Mouse (Mus musculus) right cerebral cortex, adult 18-20 months (tissue): ENCODE results near the gene Lemd1.

ENCODE experiments used
- DNase-seq: peaks from one replicate; pipeline ENCODE4 v3.0.0; 2022; ENCODE audit warnings: mixed read lengths

Gene Lemd1

DNA sequence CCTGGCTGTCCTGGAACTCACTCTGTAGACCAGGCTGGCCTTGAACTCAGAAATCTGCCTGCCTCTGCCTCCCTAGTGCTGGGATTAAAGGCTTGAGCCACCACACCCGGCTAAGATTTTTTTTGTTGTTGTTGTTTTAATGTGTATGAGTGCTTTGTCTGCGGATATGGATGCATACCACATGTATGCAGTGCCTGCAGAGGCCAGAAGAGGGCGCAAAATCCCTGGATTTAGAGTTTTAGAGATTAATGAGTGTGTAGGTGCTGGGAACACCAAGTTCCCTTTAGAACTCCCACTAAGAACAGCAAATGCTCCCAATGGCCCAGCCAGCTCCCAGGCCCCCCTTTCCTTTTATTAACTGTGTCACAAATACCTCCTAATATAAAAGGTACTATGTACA lies 25.4 kb upstream of the Lemd1 start:
- DNase-seq, result no peak

- DNase-seq, result no peak
Measured at GRCm38 (mm10) chr1:132168115-132168767, 23.0 kb upstream of the Lemd1 start.

DNA sequence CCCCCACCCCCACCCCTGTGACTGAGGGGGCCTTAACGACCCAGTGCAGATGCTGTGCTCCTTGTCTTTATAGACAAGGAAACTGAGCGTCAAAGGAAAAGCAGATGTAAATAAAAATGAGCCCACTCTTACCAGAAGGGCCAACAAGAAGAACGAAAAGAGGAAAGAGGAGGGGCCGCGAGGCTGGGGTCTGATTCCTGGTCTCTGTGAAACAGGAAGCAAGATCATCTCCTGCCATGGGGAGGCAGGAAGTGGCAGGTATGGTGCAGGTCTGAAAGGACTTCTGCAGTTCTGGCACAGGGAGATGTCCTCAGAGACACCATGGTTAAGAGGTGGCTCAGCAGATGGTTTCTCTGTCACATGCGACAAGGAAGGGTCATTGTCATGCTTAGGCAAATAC lies 20.5 kb upstream of the Lemd1 start:
- no peak for DNase-seq

- no peak for DNase-seq
Measured at GRCm38 (mm10) chr1:132171619-132172018, 19.6 kb upstream of the Lemd1 start.

- no peak for DNase-seq
Measured at GRCm38 (mm10) chr1:132186303-132186702, 4.9 kb upstream of the Lemd1 start.

DNA sequence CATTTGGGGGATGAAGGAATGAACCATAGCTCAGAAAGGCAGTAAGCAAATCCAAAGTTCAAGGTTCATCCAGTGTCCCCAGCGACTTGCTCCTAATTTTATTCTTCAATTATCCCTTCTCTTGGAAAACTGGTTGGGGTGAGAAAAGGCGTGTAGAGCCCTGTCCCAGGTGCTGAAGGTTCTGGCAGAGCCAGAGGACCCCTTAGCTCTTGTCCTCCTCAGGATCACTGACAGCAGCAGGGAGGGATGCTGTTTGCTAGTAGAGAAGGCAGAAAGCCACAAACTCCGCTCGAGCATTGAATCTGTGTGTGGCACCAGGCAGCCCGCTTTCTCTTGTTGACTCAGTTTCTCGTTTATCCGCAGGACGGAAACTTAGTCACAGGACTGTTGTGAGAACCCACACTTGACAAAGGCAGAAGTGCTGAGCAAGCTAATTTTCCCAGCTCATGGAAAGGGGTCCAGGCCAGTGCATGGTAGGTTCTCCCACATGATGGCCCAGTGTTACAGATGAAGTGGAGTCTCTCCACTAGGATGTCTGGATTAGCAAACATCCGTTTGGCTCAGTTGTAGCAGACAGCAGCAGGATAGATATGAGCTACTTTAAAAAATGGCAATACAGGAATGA lies 2.7 kb upstream of the Lemd1 start:
- DNase-seq, result no peak

- DNase-seq, result no peak
Measured at GRCm38 (mm10) chr1:132189231-132189630, 2.0 kb upstream of the Lemd1 start.

GRCm38 (mm10) chr1:132190040-132190513 lies 1.2 kb upstream of the Lemd1 start:
- peak; percentile 73 for DNase-seq

DNA sequence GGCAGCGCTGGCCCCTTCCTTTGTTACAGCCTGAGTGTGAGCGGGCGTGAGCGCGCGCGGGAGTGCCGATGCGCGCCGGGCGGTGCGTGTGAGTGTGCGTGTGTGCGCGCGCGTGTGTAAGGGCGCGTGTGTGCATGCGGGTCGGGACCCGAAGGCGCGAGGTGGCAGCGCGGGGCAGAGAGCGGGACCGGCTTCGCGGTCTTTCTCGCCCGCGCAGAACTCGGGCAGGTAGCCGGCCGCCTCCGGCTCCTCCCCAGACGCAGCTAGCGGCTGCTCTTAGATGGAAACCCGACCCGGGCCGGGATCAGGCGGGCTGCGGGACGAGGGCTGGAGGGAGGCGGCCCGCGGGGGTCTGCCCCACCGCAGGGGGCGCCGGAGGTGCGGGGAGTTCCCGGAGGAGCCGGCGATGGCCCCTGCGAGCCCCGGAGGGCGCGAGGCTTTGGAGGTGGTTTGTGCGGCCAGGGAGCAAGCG lies 574 bp upstream of the Lemd1 start:
- no peak for DNase-seq

DNA sequence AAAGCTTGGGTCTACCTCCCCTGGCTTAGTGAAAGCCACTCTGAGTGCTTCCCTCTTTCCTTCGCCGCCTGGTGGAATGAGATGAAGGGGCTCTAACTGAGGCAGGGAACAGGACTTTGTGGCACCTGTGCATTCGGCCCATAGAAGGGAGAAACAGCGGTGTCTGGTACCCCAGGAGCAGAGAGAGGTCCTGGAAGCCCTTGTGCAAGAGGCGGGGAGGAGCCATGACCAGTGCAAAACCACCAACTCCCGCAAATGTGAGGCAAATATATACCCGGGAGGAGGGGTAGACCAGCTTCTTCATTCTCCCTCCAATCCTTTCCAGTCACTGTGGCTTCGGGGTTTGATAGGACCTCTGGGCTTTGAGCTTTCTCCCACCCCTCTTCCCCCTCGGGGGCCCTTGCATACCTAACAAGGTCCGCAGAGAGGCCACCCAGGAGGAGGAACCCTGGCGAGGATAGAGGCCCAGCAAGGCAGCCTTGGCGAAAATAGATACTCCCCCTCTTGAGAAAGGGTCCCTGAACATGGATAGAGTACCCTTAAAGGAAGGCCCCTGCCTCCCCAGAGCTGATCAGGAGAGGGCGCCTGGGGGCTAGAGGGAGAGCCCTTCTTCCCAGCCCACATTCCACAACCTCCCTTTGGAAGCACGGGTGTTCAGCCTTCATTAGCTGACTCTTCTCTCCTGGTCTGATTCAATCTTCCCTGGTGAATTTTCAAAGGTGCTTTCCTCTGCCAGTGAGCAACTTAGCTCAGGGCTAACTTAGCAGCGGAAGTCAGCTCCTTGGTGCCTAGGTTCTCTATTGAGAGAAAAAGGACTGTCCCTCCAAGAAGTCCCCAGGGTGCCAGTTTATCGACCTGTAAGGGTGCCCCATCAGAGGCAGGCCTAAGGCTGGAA lies 802 bp downstream of the Lemd1 start:
- no peak for DNase-seq

DNA sequence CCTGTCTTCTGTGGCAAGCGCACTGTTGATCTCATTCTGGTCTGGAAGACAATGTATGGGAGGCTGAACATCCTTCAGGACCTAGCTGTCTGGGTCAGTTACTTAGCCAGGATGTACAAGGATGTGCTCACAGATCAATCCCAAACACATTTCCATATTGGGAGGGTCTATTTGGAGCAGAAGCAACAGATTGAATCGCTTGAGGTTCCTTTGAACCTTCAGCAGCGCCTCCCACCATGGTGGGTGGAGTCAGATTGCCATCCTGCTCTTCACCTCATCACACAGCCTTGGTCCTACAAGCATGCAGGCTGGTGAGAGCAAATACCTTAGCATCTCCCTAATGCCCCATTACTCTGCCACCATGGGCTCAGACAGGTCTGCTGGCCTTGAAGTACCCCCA lies 2.6 kb downstream of the Lemd1 start:
- no peak for DNase-seq

DNA sequence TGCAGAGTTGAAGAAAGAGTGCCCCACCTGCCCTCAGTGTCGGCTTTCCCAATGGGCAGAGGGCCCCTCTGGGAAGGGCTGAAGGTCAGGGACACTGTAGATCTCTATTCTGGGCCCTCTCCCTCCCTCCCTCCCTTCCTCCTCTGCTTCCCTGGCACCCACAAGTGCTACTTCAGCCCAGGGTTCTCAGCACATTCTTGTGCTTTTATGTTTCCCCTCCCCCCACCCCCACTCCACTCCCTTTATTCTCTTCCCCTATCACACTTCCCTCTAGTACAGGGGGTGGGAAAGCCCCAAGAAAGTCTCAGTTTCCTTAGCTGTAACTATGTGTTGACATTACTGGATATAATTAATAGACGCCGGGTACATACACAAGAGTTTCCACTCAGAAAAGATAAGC lies 3.4 kb downstream of the Lemd1 start:
- no peak for DNase-seq

DNA sequence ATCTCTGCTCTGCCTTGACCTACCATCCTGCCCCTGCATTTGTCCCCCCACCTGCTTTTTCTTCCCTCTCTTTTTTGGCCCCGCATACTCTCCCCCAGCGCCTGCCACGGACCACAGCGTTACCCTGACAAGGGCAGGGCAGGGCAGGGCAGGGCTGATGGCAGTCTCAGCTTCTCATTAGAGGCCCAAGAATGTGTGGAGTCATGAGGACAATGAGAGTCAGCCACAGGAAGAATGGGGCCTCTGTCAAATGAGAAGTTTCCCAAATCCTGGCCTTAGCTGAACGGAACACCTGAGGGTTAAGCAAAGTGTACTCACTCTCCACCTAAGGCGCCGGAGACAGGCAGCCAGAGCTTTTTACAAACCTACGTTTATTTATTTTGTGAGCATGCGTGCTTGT lies 3.9 kb downstream of the Lemd1 start:
- no peak for DNase-seq

DNA sequence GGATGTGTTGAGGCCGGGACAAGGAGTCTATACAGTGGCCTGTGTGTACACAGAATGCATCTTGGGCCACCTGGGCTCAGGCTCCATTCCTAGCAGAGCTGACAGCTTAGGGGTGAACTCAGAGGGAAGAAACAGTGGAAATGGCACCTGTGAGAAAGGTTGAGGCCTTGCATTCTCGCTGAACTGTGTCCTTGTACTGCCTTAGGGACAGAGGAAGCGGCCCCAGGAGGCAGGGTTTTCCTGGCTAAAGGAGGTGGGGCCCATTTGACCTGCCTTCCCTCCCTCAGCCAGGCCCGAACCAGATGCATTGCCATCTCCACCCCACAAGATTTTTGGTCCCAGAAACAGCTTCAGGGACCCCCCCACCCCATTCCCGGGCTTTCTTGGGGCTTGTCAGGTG lies 4.5 kb downstream of the Lemd1 start:
- DNase-seq, result no peak

- DNase-seq, result no peak
Measured at GRCm38 (mm10) chr1:132196337-132196736, 5.1 kb downstream of the Lemd1 start.

DNA sequence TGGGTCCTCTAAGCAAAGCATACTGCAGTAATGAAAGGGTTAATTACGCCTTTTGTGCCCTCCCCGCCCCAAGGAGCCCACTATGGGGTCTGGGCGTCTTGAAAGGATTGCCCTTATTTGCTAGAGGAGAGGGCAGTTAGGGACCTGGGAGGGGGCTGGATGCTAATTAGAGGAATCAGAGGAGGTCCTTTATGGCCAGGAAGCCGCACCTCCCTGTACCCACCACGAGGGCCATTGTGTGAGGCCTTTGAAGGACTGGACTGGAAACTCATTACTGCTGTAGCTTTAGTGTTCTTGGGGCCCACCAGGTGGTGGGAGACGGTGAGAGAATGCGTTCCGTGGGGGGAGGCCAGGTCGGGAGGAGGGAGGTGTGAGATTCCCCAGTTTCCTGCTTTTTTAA lies 6.4 kb downstream of the Lemd1 start:
- no peak for DNase-seq

GRCm38 (mm10) chr1:132198401-132199071 lies 7.3 kb downstream of the Lemd1 start:
- no peak for DNase-seq

DNA sequence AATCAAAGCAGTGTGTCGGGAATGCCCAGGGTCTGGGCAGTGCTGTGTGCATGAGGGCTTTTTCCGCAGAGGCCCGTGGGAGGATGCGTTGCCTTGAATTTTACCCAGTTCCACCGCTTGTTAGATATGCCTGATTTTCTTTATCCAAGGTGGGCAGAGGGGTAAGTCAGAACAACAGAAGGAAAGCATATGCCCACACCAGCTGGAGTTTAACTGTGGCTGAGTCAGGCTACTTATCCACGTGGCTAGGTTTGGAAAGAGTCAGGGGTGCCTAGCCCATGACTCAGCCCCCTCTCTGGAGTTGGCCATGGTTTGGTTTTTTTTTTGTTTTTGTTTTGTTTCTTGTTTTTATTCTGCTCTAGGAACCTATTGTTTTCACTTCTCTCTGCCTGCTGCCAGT lies 8.0 kb downstream of the Lemd1 start:
- DNase-seq, result no peak

DNA sequence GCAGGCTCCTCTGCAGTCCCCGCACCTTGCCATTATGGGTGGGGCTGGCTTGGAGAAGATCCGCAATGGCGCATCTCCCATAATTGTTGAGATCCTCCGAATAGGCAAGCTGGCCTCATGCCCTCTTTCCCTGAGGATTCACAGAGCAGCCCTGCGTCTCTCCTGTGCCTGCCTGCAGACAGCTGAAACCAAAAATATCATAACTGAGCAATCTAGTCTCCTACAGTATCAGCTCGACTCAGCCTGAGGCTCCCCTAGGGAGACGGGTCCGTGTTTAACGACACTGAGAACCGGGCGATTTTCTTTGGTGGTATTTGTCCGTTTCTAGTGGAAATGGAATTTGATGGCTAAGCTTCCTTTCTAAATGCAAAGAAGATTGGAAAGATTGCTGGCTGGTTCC lies 8.7 kb downstream of the Lemd1 start:
- no peak for DNase-seq

GRCm38 (mm10) chr1:132200562-132201510 lies 9.6 kb downstream of the Lemd1 start:
- peak; percentile 89 for DNase-seq

DNA sequence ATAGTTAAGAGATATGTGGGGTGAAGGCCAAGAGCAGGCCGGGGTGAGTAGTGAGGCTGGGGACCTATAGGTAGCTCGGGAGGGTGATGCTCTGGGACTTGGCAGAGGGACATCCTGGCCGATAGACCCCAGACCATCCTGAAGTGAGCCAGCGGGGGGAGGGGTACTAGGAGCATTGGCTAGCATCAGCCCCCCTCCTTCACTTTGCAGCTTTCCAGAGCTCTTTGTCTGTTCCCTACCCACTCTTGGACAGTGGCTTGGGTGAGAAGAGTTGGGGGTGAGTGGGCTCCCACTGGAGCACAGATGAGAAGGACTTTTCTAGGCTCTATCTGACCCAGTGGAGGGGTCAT lies 10.3 kb downstream of the Lemd1 start:
- DNase-seq, result no peak

- no peak for DNase-seq
Measured at GRCm38 (mm10) chr1:132201936-132202335, 10.7 kb downstream of the Lemd1 start.
